Mouse (Mus musculus) left cerebral cortex, postnatal 10 days (tissue): Measurements from ENCODE around the gene AF366264. TPM values are rescaled to one million over a fixed set of nuclear protein-coding genes. Genes with fewer than 3 reads are reported as not detected.
"Not testable (repeated sequence)": the region's sequence is repeated elsewhere in the genome, so short reads cannot be mapped to it uniquely, and the experiment has no call there.

ENCODE experiments used
- DNase-seq, 2 experiments: peaks; one replicate each; pipeline ENCODE4 v3.0.0; 2021 to 2022; ENCODE audit warnings: low spot score in 2 of 2, mixed read lengths in 1 of 2; ENCODE audit errors: extremely low spot score in 1 of 2
- intact Hi-C: fragments of 180-260 bp; cut with DNase I; formaldehyde crosslinking; loops from one replicate; pipeline ENCODE4 v1.15.1; 2025
- total RNA-seq, 2 experiments: library from RNA; stranded (reverse); gene quantifications; 2 replicates each; pipeline ENCODE4 v1.2.3; 2021

AF366264 gene
- not detected for total RNA-seq

GRCm38 (mm10) chr8:13838289-13838688 lies at the start of gene AF366264:
Gene AF366264 (minus strand): TSS chr8:13838389.
- intact Hi-C loops, DNase-seq: not testable (repeated sequence)

GRCm38 (mm10) chr8:13843286-13843685 lies 5.1 kb upstream of the AF366264 start:
- DNase-seq, intact Hi-C loops: not testable (repeated sequence)

GRCm38 (mm10) chr8:13828598-13829172 lies 9.5 kb downstream of the AF366264 start:
- intact Hi-C loops: no loop called here

GRCm38 (mm10) chr8:13799566-13799965 lies 38.6 kb downstream of the AF366264 start:
- no peak for DNase-seq
- intact Hi-C loops: no loop called here

More at GRCm38 (mm10) chr8:13828598-13829172, 9.5 kb downstream of the AF366264 start:
- DNase-seq: no peak

GRCm38 (mm10) chr8:13797676-13798075 lies 40.5 kb downstream of the AF366264 start:
- intact Hi-C loops: no loop called here
- no peak for DNase-seq

GRCm38 (mm10) chr8:13793746-13794101 lies 44.5 kb downstream of the AF366264 start:
- no peak for DNase-seq
- intact Hi-C loops: no loop called here

GRCm38 (mm10) chr8:13793097-13793745 lies 45.0 kb downstream of the AF366264 start:
- DNase-seq: no peak
- intact Hi-C loops: no loop called here

- intact Hi-C loops: no loop called here
- no peak for DNase-seq
Measured at GRCm38 (mm10) chr8:13789606-13790005, 48.6 kb downstream of the AF366264 start.

GRCm38 (mm10) chr8:13785764-13786299 lies 52.4 kb downstream of the AF366264 start:
- intact Hi-C loops: no loop called here
- peak; percentile 92 to 99 for DNase-seq

- intact Hi-C loops: no loop called here
- peak; percentile 84 to 95 for DNase-seq
Measured at GRCm38 (mm10) chr8:13785250-13785763, 52.9 kb downstream of the AF366264 start, which contains the start of gene Upf3a. Gene Upf3a (plus strand): TSS chr8:13785615.

Other genes starting within 250 kb of the AF366264 start
- gene Rasa3, start 160.8 kb downstream of the AF366264 start, total RNA-seq: 10 to 100 TPM; 55.6 to 56.9 TPM
- gene Cfap97d2, start 132.5 kb downstream of the AF366264 start, total RNA-seq: 1 to 10 TPM in 1 of 2 experiments, under 1 TPM in 1; 0.75 to 1.5 TPM
- 10 to 100 TPM; 60.7 to 67.1 TPM for gene Cdc16, start 80.7 kb downstream of the AF366264 start, total RNA-seq
- gene Upf3a, start 52.8 kb downstream of the AF366264 start, total RNA-seq: 10 to 100 TPM; 35.5 to 38.4 TPM
- gene Champ1, start 31.3 kb upstream of the AF366264 start, total RNA-seq: 10 to 100 TPM; 37.5 to 37.7 TPM
- 10 to 100 TPM; 31.3 to 31.6 TPM for gene Coprs, start 51.9 kb upstream of the AF366264 start, total RNA-seq